Mouse (Mus musculus) CH12.LX (cell line): ENCODE data around the gene Catip. TPM values are rescaled to one million over a fixed set of nuclear protein-coding genes. Genes with fewer than 3 reads are reported as not detected.

ENCODE experiments used
- DNase-seq: peaks from one replicate; pipeline ENCODE4 v3.0.0-alpha.2; 2013; ENCODE audit errors: extremely low read depth
- H3K27ac ChIP-seq: 2 replicates; pipeline ENCODE4 v1.5.1; 2012; ENCODE audit warnings: low read depth, mild to moderate bottlenecking, control low read depth, moderate library complexity; ENCODE audit not compliant: insufficient read depth
- H3K27me3 ChIP-seq: replicated peaks from 2 replicates; pipeline ENCODE3; 2012; ENCODE audit warnings: inconsistent platforms
- H3K36me3 ChIP-seq, 2 experiments: replicated peaks in 1 of 2; 2 replicates each; pipeline versions ENCODE3 to v1.6.1; 2012; ENCODE audit warnings: inconsistent platforms in 1 of 2, low read length in 1 of 2, mild to moderate bottlenecking in 1 of 2, mixed read lengths in 1 of 2, moderate library complexity in 1 of 2; ENCODE audit not compliant: control insufficient read depth in 1 of 2, insufficient read depth in 1 of 2
- H3K4me1 ChIP-seq, 2 experiments: 2 replicates each; pipeline ENCODE4 v1.6.1; 2012; ENCODE audit warnings: inconsistent platforms in 1 of 2, moderate library complexity in 1 of 2; ENCODE audit not compliant: insufficient read depth in 2 of 2, control insufficient read depth in 1 of 2
- H3K4me2 ChIP-seq: 2 replicates; pipeline ENCODE4 v1.6.1; 2012; ENCODE audit warnings: low read depth, mild to moderate bottlenecking, control low read depth; ENCODE audit not compliant: poor library complexity, insufficient read depth, severe bottlenecking
- H3K4me3 ChIP-seq, 3 experiments: fragments of 150-350 bp in 1 of 3; sonication (generic) in 1 of 3; replicated peaks in 1 of 3; 2 replicates each; pipeline versions ENCODE3 to v1.5.1; 2011 to 2012; ENCODE audit warnings: low read depth in 2 of 3, low read length in 2 of 3, mild to moderate bottlenecking in 2 of 3, moderate library complexity in 2 of 3, control low read depth in 1 of 3, improper control_type of control experiment in 1 of 3, inconsistent platforms in 1 of 3, mixed read lengths in 1 of 3; ENCODE audit not compliant: poor library complexity in 1 of 3
- H3K79me2 ChIP-seq: replicated peaks from 2 replicates; pipeline ENCODE4 v1.6.1; 2012; ENCODE audit warnings: mild to moderate bottlenecking, moderate library complexity; ENCODE audit not compliant: control insufficient read depth, poor library complexity, insufficient read depth, severe bottlenecking; ENCODE audit errors: extremely low read depth
- H3K9ac ChIP-seq: 2 replicates; pipeline ENCODE4 v1.6.1; 2012; ENCODE audit warnings: low read depth, mild to moderate bottlenecking, control low read depth, moderate library complexity; ENCODE audit not compliant: insufficient read depth
- H3K9me3 ChIP-seq: replicated peaks from 2 replicates; pipeline ENCODE3; 2012; ENCODE audit warnings: low read length, inconsistent platforms, mixed read lengths
- BHLHE40 ChIP-seq: IDR thresholded peaks from 2 replicates; pipeline ENCODE4 v1.6.1; 2011; ENCODE audit warnings: mild to moderate bottlenecking, low read depth, low read length, improper control_type of control experiment
- CHD1 ChIP-seq: IDR thresholded peaks from 2 replicates; pipeline ENCODE4 v1.6.1; 2012; ENCODE audit warnings: low read depth, low read length, improper control_type of control experiment, inconsistent platforms
- CHD2 ChIP-seq: IDR thresholded peaks from 2 replicates; pipeline ENCODE4 v1.6.1; 2011; ENCODE audit warnings: low read length, improper control_type of control experiment
- CTCF ChIP-seq, 2 experiments: IDR thresholded peaks in 1 of 2; conservative IDR thresholded peaks in 1 of 2; 2 replicates each; pipeline ENCODE4 v1.5.1; 2011 to 2012; ENCODE audit warnings: low read depth in 2 of 2, low read length in 2 of 2, improper control_type of control experiment in 1 of 2, inconsistent platforms in 1 of 2, mild to moderate bottlenecking in 1 of 2, moderate library complexity in 1 of 2
- E2F4 ChIP-seq: IDR thresholded peaks from 2 replicates; pipeline ENCODE4 v1.6.1; 2011; ENCODE audit warnings: low read depth, low read length, improper control_type of control experiment; ENCODE audit not compliant: insufficient replicate concordance
- ELF1 ChIP-seq: IDR thresholded peaks from 2 replicates; pipeline ENCODE4 v1.6.1; 2014; ENCODE audit warnings: low read depth, mild to moderate bottlenecking, inconsistent platforms, low read length, improper control_type of control experiment
- EP300 ChIP-seq: IDR thresholded peaks from 2 replicates; pipeline ENCODE4 v1.6.1; 2011; ENCODE audit warnings: low read length, improper control_type of control experiment
- ETS1 ChIP-seq: conservative IDR thresholded peaks from 2 replicates; pipeline ENCODE4 v1.6.1; 2012; ENCODE audit warnings: low read depth, mild to moderate bottlenecking, inconsistent platforms, low read length, improper control_type of control experiment, moderate library complexity
- HCFC1 ChIP-seq: IDR thresholded peaks from 2 replicates; pipeline ENCODE4 v1.6.1; 2012; ENCODE audit warnings: low read depth, mild to moderate bottlenecking, inconsistent platforms, low read length, improper control_type of control experiment
- IRF4 ChIP-seq: IDR thresholded peaks from 2 replicates; pipeline ENCODE4 v1.6.1; 2014; ENCODE audit warnings: low read depth, mild to moderate bottlenecking, inconsistent platforms, low read length, improper control_type of control experiment
- JUND ChIP-seq: conservative IDR thresholded peaks from 2 replicates; pipeline ENCODE4 v1.6.1; 2011; ENCODE audit warnings: low read depth, low read length, improper control_type of control experiment
- KAT2A ChIP-seq: IDR thresholded peaks from 2 replicates; pipeline ENCODE4 v1.6.1; 2012; ENCODE audit warnings: low read length, improper control_type of control experiment, inconsistent platforms; ENCODE audit not compliant: insufficient replicate concordance
- MAX ChIP-seq: IDR thresholded peaks from 2 replicates; pipeline ENCODE4 v1.6.1; 2011; ENCODE audit warnings: low read length, improper control_type of control experiment
- MAZ ChIP-seq: IDR thresholded peaks from 2 replicates; pipeline ENCODE4 v1.6.1; 2012; ENCODE audit warnings: low read depth, mild to moderate bottlenecking, inconsistent platforms, low read length, improper control_type of control experiment, moderate library complexity
- MEF2A ChIP-seq: IDR thresholded peaks from 2 replicates; pipeline ENCODE4 v1.6.1; 2014; ENCODE audit warnings: low read depth, mild to moderate bottlenecking, inconsistent platforms, low read length, improper control_type of control experiment, borderline replicate concordance
- MXI1 ChIP-seq: IDR thresholded peaks from 2 replicates; pipeline ENCODE4 v1.6.1; 2011; ENCODE audit warnings: mild to moderate bottlenecking, low read depth, low read length, improper control_type of control experiment
- MYC ChIP-seq: IDR thresholded peaks from 2 replicates; pipeline ENCODE4 v1.6.1; 2011; ENCODE audit warnings: low read depth, mild to moderate bottlenecking, improper control_type of control experiment, low read length
- NELFE ChIP-seq: IDR thresholded peaks from 2 replicates; pipeline ENCODE4 v1.6.1; 2011; ENCODE audit warnings: low read depth, low read length, improper control_type of control experiment
- NRF1 ChIP-seq: IDR thresholded peaks from 2 replicates; pipeline ENCODE4 v1.6.1; 2014; ENCODE audit warnings: low read depth, mild to moderate bottlenecking, inconsistent platforms, low read length, improper control_type of control experiment, moderate library complexity
- PAX5 ChIP-seq: IDR thresholded peaks from 2 replicates; pipeline ENCODE4 v1.6.1; 2012; ENCODE audit warnings: low read length, inconsistent platforms, mixed read lengths
- POLR2A ChIP-seq: IDR thresholded peaks from 2 replicates; pipeline ENCODE4 v1.6.1; 2011; ENCODE audit warnings: low read depth, mild to moderate bottlenecking, improper control_type of control experiment, low read length
- RAD21 ChIP-seq: IDR thresholded peaks from 2 replicates; pipeline ENCODE4 v1.6.1; 2011; ENCODE audit warnings: low read depth, mild to moderate bottlenecking, low read length, improper control_type of control experiment, moderate library complexity
- RCOR1 ChIP-seq: conservative IDR thresholded peaks from 2 replicates; pipeline ENCODE4 v1.6.1; 2012; ENCODE audit warnings: low read depth, mild to moderate bottlenecking, inconsistent platforms, low read length, improper control_type of control experiment
- SIN3A ChIP-seq: IDR thresholded peaks from 2 replicates; pipeline ENCODE4 v1.6.1; 2012; ENCODE audit warnings: low read length, improper control_type of control experiment, inconsistent platforms
- SMC3 ChIP-seq: IDR thresholded peaks from 2 replicates; pipeline ENCODE4 v1.6.1; 2011; ENCODE audit warnings: low read depth, low read length, improper control_type of control experiment
- TBP ChIP-seq: conservative IDR thresholded peaks from 2 replicates; pipeline ENCODE4 v1.6.1; 2011; ENCODE audit warnings: low read depth, low read length, improper control_type of control experiment
- TCF12 ChIP-seq: IDR thresholded peaks from 2 replicates; pipeline ENCODE4 v1.6.1; 2014; ENCODE audit warnings: low read depth, mild to moderate bottlenecking, inconsistent platforms, low read length, improper control_type of control experiment
- UBTF ChIP-seq: IDR thresholded peaks from 2 replicates; pipeline ENCODE4 v1.6.1; 2012; ENCODE audit warnings: low read depth, mild to moderate bottlenecking, inconsistent platforms, low read length, improper control_type of control experiment, moderate library complexity
- USF1 ChIP-seq: IDR thresholded peaks from 2 replicates; pipeline ENCODE4 v1.6.1; 2014; ENCODE audit warnings: low read depth, mild to moderate bottlenecking, inconsistent platforms, low read length, improper control_type of control experiment
- ZNF384 ChIP-seq: IDR thresholded peaks from 2 replicates; pipeline ENCODE4 v1.6.1; 2012; ENCODE audit warnings: low read depth, low read length, improper control_type of control experiment, inconsistent platforms
- dilution Hi-C: fragments of 300-500 bp; cut with MboI; formaldehyde crosslinking; loops from 2 replicates; pipeline ENCODE4 v1.14.3; 2020; ENCODE audit warnings: low sequenced_read_pairs; ENCODE audit not compliant: extremely low pct_unique_long_range_greater_than_20kb, extremely low pct_ligation_motif_present
- in situ Hi-C: fragments of 300-500 bp; cut with MboI; formaldehyde crosslinking; loops from 3 replicates; pipeline ENCODE4 v1.14.3; 2019; ENCODE audit warnings: low sequenced_read_pairs, low pct_ligation_motif_present, low pct_unique_long_range_greater_than_20kb, mixed read lengths
- polyA plus RNA-seq: library from polyadenylated mRNA; unstranded; fragments of >175 nt; gene quantifications from 2 replicates; pipeline ENCODE4 v1.2.1, GENCODE M21; 2012; ENCODE audit warnings: low read depth; ENCODE audit not compliant: insufficient read length
- total RNA-seq, 2 experiments: library from RNA; depleted of rRNA; stranded (reverse); fragments of 300-350 nt in 1 of 2; fragments of >200 nt in 1 of 2; gene quantifications; 2 replicates each; pipeline ENCODE4 v1.2.3; 2012 to 2014

Gene Catip
- total and polyA plus RNA-seq, 3 experiments = 0.11 to 2.6 (median 0.30) TPM

DNA sequence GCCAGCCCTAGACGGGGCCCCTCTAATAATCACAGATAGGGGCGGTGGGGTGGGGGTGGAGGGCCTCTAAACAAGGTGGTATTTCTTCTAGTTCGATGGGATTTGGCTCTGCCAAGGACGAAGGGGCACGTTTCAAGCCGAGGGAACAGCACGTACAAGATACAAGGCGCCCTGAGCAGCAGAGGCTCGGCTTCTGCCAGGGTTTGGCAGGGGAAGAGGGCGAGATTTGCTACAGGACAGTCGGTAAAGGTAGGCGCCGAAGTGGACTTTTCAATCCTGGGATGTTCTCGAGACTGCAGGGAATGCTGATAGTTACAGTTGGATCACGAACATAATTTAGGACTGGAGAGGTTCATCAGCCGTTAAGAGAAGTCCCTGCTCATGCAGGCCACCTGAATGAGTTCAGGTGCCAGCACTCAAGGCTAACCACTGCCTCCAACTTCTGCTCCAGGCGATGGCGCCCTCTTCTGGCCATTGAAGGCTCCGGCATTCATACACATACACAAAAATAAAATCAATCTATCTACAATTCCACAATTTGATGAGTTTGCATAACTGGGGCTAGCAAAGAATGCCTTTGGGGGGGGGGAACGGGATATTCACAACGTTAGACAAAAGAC, 28.5 kb downstream of the Catip start (continued):
- TF ChIP-seq MAX = peak; percentile 56; the same call in 1 of the 2 replicates
- TF ChIP-seq ELF1 = no peak

GRCm38 (mm10) chr1:74390924-74391748, 29.2 kb downstream of the Catip start, which contains the start of gene Ctdsp1:
Ctdsp1 (plus strand) TSS chr1:74391509.
- Histone ChIP-seq H3K27ac (peak within 1 kb of the TSS; percentile 91), H3K9me3 (no peaks in the 10 kb centered on the region), H3K4me1 (peaks cover 8 to 65% of the 10 kb centered on the region in 2 experiments; a peak in 3 of 4 replicates), H3K9ac (peak within 1 kb of the TSS; percentile 98), H3K36me3 (peaks cover 19 to 22% of the 10 kb centered on the region in 2 experiments), H3K27me3 (no peaks in the 10 kb centered on the region), H3K79me2 (peaks cover 21% of the 10 kb centered on the region), H3K4me2 (peak within 1 kb of the TSS; percentile 55), H3K4me3 (peak within 1 kb of the TSS; percentile 65 to 86 (median 73))
- dilution Hi-C loops (no loop called here), in situ Hi-C loops (loop anchor here (5.0 to 10.0 kb wide), 2 partner anchors 54 to 79 kb away; no protein-coding TSS in a partner anchor)
- DNase-seq = peak; percentile 91
- peak; percentile 74 for TF ChIP-seq IRF4
- peak; percentile 55; the same call in 1 of the 2 replicates for TF ChIP-seq TCF12
- TF ChIP-seq CHD2 = no peak
- TF ChIP-seq USF1 = no peak
- peak; percentile 79 for TF ChIP-seq MYC
- TF ChIP-seq NRF1 = peak; percentile 85
- peak; percentile 63; the same call in 1 of the 2 replicates for TF ChIP-seq MXI1
- TF ChIP-seq PAX5 = no peak
- peak; percentile 39 for TF ChIP-seq RAD21
- TF ChIP-seq E2F4 = no peak
- TF ChIP-seq SMC3 = peak; percentile 20
- no peak for TF ChIP-seq NELFE
- TF ChIP-seq TBP = no peak
- peak; percentile 3; the same call in 1 of the 2 replicates for TF ChIP-seq ELF1
- peak; percentile 77 for TF ChIP-seq MAZ
- no peak for TF ChIP-seq JUND
- peak; percentile 5 to 60; a peak in 3 of 4 replicates for TF ChIP-seq CTCF (conservative IDR thresholded peaks at IDR 0.05 in 1 of 2, IDR thresholded peaks at IDR 0.05 in 1 of 2; ENCODE audit: low read depth in 2 of 2, low read length in 2 of 2)
- peak; percentile 67 for TF ChIP-seq HCFC1
- TF ChIP-seq KAT2A = no peak
- peak; percentile 78 for TF ChIP-seq UBTF
- peak; percentile 95 for TF ChIP-seq SIN3A
- TF ChIP-seq ETS1 = 0 out of 2 replicates have a peak, but pooled peaks have one; percentile 22
- TF ChIP-seq ZNF384 = no peak
- TF ChIP-seq CHD1 = peak; percentile 85; the same call in 1 of the 2 replicates
- no peak for TF ChIP-seq MEF2A
- peak; percentile 36 for TF ChIP-seq POLR2A
- peak; percentile 44 for TF ChIP-seq MAX
- TF ChIP-seq RCOR1 = peak; percentile 42; the same call in 1 of the 2 replicates
- no peak for TF ChIP-seq BHLHE40
- no peak for TF ChIP-seq EP300
